Mouse (Mus musculus) testis, postnatal 10 days (tissue): ENCODE data around the gene Tnfsfm13.
A peak's percentile ranks its signal among the peaks of the same experiment; 100 is the strongest.
"Not testable (repeated sequence)": the region's sequence is repeated elsewhere in the genome, so short reads cannot be mapped to it uniquely, and the experiment has no call there.

Experiments used
- DNase-seq: peaks from one replicate; pipeline ENCODE4 v3.0.0; 2021; ENCODE audit warnings: low spot score

Gene Tnfsfm13

GRCm38 (mm10) chr11:69695361-69696181 is at the start of gene Tnfsfm13, which contains the start of gene Tnfsf12:
Tnfsfm13 (minus strand) TSS chr11:69696098.
Tnfsf12 (minus strand) TSS chr11:69695849.
- peak; percentile 85 for DNase-seq

GRCm38 (mm10) chr11:69731408-69731807 is 35.5 kb upstream of the Tnfsfm13 start:
- not testable (repeated sequence) for DNase-seq

DNA sequence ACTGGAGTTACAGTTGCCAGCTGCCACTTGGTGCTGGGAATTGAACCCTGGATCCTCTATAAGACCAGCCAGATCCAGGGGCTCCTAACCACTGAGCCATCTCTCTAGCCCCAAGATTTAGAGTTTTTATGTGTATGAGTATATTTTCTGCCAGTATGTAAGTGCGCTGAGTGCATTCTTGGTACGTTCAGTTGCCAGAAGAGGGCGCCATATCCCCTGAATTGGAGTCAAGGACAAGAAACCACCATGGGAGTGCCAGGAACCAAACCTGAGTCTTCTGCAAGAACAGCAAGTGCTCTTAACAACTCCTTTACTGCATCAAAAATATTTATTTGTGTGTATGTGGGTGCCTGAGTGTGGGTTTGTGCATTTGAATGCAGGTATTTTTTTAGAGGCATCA is 33.2 kb upstream of the Tnfsfm13 start:
- peak; percentile 73 for DNase-seq

DNA sequence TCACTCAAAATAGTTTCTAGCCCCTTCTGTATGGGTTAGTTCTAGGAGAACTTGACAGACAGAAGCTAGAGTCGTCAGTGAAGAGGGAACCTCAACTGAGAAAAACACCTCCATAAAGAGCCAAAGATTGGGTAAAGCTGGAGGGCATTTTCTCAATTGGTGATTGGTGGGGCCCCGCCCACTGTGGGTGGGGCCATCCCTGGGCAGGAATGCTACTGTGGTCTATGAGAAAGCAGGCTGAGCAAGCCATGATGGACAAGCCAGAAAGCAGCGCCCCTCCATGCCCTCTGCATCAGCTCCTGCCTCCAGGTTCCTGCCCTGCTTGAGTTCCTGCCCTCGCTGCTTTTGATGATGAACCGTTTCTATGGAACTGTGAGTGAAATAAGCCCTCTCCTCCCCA is 30.1 kb upstream of the Tnfsfm13 start:
- DNase-seq: no peak

- DNase-seq: no peak
Observed at GRCm38 (mm10) chr11:69723074-69723473, 27.2 kb upstream of the Tnfsfm13 start.

- DNase-seq: no peak
Observed at GRCm38 (mm10) chr11:69720852-69721251, 25.0 kb upstream of the Tnfsfm13 start.

DNA sequence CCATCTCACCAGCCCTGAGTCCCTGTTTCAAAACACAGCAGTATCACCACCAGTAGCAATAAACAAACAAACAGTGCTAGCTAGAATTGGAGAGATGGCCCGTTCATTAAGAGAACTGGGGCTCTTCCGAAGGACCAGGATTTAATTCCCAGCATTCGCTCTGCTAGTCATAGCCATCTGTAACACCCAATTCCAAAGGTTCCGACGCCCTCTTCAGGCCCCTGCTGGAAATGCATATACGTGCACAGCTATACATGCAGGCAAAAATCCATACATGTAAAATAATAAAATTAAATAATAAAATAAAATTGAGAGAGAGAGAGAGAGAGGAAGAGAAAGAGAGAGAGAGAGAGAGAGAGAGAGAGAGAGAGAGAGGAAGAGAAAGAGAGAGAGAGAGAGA is 23.5 kb upstream of the Tnfsfm13 start:
- no peak for DNase-seq

DNA sequence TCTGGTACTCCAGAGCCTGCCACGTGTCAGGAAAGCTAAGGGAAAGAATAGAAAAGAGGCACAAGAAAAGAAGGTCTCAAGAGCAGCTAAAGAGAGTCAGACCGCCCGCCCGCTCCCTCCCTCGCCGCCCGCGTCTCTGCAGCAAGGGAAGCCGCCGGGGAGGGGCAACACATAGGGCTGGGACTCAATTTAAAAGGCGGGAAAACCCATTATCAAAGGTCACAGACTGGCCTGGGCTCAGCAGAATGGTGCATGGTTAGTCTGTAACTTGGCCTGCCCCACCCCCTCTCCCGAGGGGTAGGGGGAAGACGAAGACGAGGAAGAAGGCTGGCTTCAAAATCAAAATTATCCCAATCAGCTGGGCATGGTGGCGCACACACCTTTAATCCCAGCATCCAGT is 22.8 kb upstream of the Tnfsfm13 start:
- no peak for DNase-seq

DNA sequence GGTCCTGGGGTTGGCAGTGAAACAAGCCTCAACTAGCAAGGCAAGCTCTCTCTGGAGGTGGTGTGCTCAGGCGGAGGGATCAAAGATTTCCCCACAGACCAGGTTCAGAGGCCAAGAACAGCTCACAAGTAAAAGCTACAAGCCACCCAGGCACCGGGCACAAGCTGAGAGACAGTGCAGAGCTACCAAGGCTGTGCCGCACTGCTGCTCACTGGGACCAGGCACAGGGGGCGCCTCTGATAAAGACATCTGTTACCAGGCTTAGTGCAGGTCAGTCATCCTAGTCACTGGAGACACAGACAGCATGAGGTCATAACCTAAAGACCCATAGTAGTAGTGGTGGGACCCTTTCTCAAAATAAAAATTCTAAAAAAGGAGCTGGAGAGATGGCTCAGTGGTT is 21.1 kb upstream of the Tnfsfm13 start:
- no peak for DNase-seq

DNA sequence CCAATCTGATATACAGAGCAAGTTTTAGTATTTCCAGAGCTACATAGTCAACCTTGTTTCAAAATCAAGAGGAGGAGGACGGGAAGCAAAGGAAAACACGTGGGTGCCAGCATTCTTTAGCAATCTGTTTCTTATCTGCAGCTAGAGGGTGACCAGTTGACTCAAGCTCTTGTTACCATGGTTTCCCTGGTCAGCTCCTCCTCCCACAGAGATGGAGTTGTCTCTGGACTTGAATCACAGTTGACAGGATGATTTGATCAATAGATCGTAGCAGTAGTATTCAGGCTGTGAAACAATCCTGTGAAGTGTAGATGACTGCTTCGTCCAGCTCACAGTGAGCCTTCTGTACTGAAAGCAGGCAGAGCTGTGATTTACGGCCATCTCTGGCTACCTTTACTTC is 20.0 kb upstream of the Tnfsfm13 start:
- no peak for DNase-seq

DNA sequence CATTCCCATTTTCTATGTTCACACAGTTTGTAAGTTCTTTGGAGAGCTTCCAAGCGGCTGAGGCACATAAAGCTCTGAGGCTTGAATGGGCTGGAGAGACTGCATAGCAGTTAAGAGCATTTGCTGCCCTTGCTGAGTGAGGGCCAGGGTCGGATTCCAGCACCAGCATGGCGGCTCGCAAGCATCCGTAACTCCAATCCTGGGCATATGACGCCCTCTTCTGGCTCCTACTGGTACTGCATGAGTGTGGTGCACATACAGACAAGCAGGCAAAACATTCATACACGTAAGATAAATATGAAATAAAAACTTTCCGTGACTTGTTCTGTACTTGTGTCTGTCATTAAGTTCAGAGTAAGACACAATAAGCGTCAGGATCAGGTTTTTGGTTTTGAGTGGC is 19.6 kb upstream of the Tnfsfm13 start:
- DNase-seq: peak; percentile 85

DNA sequence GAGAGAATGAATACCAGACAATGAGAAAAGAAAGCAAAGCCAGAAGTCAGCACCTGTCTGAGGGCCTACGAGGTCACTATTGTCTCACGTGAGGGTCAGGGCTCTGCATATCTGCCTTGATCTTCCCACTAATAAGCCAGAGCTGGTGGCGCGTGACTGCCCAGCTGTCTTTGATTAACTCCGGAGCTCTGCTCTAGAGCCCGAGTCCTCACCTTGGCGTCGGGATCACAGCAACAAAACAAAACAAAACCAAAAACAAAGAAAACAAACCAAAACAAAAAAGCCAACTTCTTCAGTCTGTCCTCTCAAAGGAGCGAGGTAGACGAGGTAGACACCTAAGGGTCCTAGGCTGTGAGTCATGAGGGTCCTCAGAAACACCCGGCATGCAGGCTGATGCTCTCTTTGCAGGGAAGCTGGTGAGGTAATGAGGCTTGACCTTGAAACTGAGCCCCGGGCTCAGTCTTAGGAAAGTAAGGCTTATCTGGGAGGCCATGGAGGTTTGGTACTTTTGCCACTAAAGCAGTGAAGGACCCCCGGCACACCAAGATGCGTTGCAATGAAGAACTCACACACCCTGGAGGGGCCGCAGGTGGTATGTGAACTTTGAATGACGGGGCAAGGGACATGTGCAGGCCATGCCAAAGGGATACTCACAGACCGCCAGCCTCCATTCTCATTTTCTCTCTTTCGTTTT is 18.9 kb upstream of the Tnfsfm13 start:
- no peak for DNase-seq

- no peak for DNase-seq
Observed at GRCm38 (mm10) chr11:69712954-69713672, 17.2 kb upstream of the Tnfsfm13 start.

GRCm38 (mm10) chr11:69711082-69711481 is 15.2 kb upstream of the Tnfsfm13 start:
- DNase-seq: no peak

GRCm38 (mm10) chr11:69710470-69710869 is 14.6 kb upstream of the Tnfsfm13 start:
- DNase-seq: no peak

GRCm38 (mm10) chr11:69709554-69710446 is 13.9 kb upstream of the Tnfsfm13 start:
- no peak for DNase-seq

- no peak for DNase-seq
Observed at GRCm38 (mm10) chr11:69708614-69709265, 12.8 kb upstream of the Tnfsfm13 start.

GRCm38 (mm10) chr11:69707873-69708381 is 12.0 kb upstream of the Tnfsfm13 start:
- DNase-seq: no peak

GRCm38 (mm10) chr11:69707480-69707847 is 11.6 kb upstream of the Tnfsfm13 start:
- no peak for DNase-seq

DNA sequence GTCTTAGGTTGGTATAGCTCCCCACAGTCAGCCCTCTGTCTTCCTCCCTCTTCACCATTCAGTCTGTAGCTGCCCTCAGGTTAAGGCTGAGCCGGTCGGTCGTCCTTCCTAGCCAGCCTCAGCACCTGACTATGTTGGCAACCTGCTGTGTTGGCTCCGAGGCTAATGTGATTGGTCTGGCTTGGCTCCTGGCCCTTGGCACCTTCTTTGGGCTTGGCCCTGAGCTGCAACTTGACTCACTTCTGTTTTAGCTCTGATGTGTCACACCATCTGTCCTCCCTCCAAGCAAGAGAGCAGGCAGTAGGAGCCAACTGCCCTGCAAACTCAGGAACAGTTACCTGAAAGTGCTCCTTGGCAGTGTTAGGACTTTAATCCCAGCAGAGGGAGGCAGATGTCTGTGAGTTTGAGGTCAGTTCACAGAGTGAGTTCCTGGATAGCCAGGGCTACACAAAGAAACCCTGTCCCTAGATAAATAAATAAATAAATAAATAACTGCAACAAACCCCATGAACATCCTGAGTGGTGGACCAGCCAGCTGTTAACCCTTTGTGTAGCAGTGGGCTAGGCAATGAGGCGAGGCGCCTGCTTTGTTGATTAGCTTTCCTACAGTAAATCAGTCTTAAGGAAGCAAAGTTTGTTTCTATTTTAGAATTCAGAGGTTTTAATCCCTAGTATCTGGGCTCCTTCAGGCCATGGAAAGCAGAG is 11.0 kb upstream of the Tnfsfm13 start:
- peak; percentile 76 for DNase-seq
